Mouse (Mus musculus): ENCODE results near the gene Osgin1.
A peak's percentile ranks its signal among the peaks of the same experiment; 100 is the strongest.

Gene Osgin1

DNA sequence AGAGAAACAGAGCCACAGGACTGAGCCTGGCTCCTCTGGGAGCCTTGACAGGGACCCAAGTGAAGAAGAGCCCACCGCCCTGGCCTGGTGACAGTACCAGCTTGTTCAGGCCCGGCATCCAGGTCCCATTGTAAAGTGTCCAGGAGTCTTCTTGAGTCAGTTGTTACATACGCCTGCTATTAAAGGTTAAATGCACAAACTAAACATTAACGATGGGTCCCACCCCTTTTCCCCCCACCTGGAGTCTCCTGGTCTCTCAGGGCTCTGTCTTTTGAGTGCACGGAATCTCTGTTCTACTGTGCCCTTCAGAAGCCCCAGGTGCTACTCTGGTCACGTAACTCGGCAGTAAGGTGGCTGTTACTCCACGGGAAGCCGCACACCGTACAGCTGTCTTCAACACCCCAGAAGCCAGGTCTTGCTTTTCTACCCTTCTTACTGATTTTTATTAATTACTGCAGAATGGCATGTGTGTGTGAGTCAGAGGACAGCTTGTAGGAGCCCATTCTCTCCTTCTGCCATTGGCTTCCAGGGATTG lies 9.7 kb upstream of the Osgin1 start:
- DNase-seq (ENCODE audit: low spot score): no peak

DNA sequence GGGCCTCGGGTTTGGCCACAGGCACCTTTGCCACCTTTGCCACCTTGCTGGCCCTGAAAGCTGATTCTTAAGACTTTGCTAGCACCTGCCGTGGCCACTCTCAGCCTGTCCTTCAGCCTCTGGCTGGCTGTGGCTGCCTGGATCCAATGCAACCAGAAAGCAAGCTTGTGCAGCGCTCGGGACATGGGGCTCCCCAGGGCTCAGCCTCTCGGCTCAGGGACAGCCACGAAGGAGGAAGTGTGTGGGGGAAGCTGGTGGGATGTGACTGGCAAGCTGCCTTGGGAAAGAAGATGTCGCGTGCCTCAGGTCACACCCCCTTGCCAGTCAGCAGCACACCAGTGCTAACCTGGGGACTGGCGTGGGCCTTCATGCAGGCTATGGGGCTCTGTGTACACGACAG lies 9.2 kb upstream of the Osgin1 start:
- DNase-seq (ENCODE audit: low spot score): no peak

DNA sequence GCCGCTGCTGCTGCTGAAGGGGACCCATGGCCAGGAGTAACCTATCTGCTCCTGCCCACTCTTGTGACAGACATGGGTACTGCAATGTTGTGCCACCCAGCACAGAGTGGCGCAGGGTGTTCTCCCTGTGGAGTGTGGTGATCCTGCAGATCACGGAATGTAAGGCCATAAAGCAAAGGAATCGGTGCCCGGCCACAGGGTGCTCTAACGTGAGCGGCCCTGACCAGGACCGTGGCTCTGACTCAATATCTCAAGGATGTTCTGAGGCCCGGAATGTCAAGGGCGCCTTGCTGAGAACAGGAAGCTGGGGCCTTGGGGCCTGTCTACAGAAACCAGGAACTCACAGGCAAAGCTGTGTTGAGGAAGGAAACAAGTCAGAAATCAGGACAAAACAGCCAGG lies 8.4 kb upstream of the Osgin1 start:
- DNase-seq (ENCODE audit: low spot score): no peak

DNA sequence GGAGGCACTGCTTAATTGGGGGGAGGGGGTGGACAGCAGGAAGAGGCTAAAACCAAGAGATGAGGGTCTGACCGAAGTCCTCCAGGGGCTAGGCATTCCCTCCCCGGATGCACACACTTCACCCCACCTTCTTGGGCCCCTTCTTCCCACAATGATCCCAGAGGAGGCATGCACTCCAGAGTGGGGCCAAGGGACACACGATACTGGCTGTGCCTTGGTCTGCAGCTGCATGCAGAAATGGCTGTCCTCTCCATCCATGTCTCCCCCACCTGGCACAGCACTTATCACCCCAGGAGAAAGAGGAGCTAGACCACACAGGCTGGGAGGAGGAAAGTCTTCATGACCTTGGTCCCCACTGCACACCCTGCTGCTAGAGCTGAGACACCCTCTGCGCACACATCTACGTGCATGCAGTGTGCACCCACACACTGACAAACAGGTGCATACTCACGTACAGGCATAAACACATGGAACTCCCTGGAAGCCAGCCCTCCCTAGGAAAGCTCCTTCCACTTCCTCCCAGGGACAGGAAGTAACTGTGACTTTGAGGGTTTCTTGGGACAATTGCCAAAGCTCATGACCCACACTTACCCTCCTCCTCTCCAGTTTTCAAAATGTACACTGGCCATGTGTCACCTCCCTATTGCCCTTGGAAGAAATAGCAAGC lies 7.7 kb upstream of the Osgin1 start:
- no peak for DNase-seq (ENCODE audit: low spot score)

DNA sequence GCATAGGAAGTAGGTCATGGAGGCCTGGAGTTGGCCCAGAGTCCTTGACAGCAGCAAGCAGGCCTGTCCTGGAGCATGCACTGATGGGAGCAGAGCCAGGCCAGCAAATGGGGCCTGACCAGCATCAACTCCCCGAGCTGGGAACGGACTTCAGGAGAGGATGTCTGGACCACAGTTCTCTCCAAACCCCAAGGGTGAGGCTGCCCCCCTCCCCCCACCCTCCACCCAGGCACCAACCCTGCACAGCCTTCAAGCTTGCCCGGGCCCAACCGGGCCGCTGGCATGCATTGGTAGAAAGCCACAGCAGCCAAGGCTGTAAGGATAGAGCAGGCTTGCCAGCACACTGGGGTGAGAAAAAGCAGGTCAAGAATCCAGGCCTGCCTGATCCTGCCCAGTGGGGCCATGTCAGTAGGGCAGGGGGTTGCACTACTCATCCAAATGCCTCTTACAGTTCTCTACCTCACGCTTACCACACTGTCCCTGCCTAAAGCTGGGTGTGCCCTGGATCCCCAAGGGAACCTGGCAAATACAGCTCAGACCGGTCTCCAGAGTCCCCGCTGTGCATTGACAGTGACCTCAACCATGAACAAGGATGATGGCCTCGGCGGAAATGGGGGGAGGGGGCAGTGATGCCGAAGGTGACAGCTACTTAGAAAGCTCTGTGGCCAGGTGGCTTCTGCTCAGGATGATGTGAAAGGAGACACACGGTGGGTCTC lies 6.1 kb upstream of the Osgin1 start:
- DNase-seq (ENCODE audit: low spot score): no peak

DNA sequence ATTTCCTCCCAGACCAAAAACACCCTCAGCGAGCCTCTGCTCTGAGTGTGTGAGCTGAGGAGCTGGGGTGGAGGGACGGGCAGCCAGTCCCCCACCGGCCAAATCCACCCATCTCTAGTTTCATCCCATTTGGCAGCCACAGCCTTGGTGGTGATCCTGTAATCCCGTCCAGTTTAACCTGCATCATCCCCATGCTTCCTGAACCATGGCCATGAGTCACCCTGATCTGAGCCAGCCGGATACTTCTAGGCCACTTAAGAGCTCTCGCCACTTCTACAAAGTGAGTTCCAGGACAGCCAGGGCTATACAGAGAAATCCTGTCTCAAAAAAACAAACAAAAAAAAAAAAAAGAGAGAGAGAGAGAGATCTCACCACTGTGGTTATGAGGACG lies 5.6 kb upstream of the Osgin1 start:
- DNase-seq (ENCODE audit: low spot score): no peak

DNA sequence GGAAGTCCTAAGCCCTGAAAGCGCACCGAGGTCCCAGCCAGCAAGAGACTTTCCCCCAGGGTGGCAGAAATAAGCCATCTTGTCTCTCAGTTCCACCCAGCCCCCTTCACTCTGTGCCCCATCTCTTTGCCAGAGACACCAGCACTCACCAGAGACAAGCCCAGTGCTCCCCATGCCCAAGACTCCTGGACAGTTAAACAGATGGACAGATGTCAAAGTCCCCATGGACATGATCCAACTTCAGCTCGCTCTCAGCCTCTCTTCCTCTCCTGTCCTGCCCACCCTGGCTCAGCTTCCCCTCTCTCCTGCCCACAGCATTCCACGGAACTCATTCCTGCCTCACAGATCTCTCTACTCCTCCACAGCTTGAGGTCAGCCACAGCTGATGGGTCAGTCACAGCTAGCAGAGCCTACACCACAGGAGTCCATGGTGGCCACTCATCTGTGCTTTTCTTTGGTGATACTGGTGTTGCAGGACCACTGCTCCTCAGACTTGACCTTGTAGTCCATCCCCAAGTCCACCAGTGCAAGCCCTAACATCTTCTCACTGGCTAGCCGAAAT lies 5.1 kb upstream of the Osgin1 start:
- DNase-seq (ENCODE audit: low spot score): no peak

DNA sequence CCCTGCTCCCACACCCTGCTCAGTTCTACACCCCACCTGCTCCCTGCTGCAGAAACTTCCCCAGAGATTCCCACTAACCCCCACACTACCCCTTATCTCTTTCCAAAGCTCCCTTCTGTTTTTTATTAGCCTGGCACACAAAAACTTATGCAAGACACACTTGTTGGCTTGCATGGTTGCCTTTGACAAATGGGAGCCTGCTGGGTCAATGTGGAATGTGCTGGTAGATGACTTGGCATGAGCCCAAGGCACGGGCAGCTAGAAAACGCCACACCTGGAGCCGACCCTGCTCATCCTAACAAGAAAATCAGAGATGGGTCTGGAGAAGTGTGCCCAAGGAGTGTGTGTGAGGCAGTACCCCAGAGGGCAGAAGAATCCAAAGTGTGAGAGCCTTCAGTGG lies 4.4 kb upstream of the Osgin1 start:
- DNase-seq (ENCODE audit: low spot score): no peak

DNA sequence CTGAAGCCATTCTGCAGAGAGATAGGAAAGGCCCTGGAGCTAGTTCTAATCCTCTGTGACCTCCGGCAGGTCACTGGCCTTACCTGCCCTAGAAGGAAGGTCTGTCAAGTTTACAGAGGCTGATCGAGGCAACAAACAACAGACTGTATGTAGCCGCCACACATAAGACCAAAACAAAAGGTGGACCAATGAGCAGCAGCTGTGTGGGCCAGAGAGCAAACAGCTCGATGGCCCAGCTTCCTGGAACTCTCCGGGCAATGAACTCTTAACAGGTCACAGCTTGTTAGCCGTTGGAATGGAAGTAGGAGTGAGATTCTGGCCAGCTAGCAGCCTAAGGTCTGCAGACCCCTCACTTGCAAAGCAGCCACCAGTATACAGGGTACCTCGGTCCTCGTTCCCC lies 3.7 kb upstream of the Osgin1 start:
- no peak for DNase-seq (ENCODE audit: low spot score)

DNA sequence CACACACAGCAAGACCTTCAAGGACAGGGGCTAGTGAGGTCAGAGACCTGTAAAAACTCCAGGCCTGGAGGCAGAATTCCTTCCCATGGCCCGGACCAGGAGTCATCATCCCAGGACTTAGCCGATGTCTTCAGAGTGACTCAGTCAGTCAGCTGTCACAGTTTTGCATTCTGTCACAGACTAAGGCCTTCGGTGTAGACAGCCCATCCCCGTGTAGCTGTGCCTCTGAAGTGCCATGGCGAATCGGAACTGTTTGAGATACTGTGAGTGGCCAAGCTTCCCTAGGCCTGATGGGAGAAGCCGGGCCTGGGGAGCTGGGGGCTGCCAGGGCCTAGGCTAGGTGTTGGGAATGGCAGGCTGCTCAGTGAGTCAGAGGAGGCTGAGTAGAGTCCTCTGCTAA lies 3.2 kb upstream of the Osgin1 start:
- no peak for DNase-seq (ENCODE audit: low spot score)

DNA sequence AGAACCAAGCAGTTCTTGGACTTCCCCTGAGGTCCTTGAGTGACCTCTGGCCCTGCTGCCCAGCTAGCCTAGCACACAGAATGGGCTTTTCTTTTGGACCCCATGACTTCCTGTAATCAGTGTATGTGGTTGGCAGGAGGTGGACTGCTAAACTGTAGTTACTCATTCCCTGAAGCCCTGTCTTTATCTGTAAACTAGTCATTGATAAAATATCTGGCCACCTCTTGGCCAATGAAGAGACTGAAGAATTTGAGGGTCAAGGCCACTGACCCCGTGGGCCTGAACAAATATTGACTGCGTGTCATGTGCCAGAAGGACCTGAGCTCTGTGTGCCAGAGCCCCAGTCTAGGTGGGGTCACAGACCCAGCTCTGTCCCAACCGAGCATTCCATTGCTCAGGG lies 1.6 kb upstream of the Osgin1 start:
- DNase-seq (ENCODE audit: low spot score): no peak

DNA sequence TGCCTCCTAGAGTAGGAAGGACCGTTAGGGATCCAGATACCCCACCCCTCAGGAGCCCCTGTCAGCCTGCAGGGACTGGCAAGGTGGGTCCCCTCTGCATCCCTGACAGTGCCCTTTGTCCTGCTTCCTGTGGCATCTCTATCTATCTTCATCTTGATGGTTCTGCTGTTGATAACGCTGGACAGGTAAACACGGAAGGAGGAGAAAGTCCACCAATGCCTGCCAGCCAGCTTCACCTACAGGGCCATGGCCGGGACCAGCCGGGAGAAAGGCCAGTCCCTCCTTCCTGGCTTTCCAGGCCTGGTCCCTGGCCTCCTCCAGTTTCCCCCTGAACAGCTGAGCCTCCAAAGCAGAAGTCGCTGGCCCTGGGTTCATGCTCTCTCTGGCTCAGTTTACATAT lies 645 bp downstream of the Osgin1 start:
- DNase-seq (ENCODE audit: low spot score): no peak

DNA sequence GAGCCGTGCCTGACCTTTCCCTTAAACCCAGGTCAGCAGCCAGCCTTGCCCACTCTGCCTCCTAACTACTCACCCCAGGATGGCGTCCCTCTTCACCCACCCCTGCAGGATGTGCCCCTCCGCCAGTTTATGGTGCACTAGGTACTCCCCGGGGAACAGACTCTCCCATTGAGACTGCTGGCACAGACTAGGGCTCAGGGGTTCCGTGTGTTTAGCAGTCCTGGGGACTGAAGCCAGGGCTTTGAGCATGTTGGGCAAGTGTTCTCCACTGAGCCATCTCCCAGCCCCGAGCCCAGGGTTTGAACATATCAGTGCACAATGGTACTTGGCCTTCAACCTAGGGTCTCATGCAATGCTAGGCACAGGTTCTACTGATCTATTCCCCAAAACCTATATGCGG lies 1.6 kb downstream of the Osgin1 start:
- no peak for DNase-seq (ENCODE audit: low spot score)

DNA sequence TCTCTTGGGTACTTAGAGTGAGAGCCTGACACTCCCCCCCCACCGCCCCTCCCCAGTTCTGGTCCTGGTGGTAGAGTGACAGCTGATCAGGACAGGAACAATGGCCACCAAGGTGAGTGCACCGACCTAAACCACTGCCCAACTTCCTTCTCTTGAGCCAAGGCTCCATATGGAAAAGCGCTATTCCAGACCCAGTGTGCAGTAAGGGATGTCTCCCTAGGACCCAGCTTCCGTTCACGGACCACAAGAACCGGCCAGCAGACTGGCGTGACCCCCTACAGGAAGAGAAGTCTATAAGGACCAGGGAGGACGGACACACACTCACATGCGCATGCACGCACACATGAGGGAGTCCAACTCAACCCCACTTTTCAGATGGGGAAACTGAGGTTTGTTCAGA lies 2.4 kb downstream of the Osgin1 start:
- no peak for DNase-seq (ENCODE audit: low spot score)

DNA sequence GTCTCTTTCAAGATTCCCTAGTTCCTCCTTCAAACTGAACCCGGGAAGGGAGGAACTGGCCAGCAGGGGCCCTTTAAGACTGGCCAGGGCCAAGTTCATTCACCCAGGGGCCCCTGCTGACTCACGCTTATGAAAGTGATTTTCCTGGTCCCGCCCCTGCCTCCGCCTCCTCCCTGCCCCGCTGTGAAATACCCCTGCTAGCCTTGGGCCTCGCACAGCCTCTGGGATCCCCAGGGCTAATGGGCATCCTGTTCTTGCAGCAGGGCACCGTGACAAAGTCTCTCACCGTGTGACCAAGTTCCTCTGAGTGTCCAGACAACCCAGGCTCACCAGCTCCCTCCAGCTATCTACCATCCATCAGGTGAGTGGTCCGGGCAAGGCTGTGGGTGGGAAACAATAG lies 3.0 kb downstream of the Osgin1 start:
- DNase-seq (ENCODE audit: low spot score): peak; percentile 67

DNA sequence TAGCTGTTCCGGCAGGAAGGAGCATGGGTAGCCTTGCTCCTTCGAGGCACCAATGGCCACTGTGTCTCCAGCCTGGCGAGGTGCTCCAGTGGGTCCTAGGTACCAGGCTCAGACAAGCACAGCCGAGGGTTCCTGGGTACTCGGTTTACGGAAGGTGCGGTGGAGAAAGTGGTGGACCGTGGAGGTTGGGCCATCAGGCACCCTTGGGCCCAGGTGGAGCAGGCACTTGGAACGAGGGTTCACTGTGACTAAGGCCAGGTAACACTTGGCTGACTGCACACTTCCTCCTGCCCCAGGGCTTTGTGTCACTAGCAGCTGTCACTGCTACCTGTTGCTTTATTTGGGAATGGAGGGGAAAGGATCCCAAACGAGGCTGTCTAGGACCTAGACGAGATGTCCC lies 3.6 kb downstream of the Osgin1 start:
- no peak for DNase-seq (ENCODE audit: low spot score)

DNA sequence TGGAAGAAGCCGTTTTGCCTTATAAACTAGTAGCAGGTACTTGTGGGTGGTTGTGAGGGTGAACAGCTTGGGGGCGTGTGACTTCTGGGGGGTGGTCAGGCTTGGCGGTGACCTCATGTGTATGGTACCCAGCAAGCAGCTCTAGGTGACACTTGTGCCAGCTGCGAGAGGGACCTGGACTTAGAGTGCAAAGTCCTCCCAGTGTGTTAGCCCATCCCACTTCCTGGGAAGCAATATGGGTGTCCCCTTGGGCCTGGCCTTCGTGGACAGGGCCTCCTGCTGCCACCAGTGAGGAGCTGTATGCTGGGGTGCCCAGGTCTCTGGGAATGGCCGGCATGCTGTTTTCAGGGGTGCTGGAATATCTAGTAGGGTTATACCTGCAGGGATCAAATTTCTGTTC lies 5.0 kb downstream of the Osgin1 start:
- no peak for DNase-seq (ENCODE audit: low spot score)

DNA sequence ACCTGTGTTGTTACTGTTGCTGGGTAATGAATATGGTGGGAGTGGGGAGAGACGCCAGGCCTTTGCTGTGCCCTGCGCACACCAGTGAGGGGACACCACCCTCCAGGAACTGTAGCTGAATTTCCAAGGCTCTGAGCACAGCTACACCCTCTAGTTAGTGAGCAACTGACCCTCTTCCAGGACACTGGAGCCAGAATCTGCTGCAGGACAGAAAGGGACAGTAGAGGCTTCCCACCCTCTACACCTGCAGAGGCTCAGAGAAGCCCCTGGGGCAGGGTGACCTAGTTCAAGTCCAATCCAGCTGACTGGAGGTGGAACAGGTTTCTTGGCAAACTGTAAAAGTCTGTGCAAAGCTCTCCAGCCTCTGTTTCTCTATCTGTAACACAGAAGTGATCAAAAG lies 5.5 kb downstream of the Osgin1 start:
- DNase-seq (ENCODE audit: low spot score): no peak

DNA sequence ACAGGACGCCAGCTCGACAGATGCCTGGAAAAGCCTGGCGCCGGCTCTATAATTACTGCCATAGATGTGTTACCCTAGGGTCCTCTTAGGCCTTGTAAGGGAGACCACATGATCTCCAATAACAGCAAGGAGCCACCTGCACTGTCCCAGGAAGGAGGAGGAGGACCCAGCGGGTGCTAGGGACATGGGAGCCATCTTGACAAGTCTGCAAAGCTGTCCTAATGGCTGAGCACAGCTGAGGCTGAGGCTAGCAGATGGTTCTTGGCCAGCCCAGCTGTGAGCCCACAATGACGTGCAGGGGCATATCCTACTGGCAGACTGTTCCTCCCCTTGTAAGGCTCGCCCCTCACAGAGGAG lies 5.9 kb downstream of the Osgin1 start:
- no peak for DNase-seq (ENCODE audit: low spot score)

DNA sequence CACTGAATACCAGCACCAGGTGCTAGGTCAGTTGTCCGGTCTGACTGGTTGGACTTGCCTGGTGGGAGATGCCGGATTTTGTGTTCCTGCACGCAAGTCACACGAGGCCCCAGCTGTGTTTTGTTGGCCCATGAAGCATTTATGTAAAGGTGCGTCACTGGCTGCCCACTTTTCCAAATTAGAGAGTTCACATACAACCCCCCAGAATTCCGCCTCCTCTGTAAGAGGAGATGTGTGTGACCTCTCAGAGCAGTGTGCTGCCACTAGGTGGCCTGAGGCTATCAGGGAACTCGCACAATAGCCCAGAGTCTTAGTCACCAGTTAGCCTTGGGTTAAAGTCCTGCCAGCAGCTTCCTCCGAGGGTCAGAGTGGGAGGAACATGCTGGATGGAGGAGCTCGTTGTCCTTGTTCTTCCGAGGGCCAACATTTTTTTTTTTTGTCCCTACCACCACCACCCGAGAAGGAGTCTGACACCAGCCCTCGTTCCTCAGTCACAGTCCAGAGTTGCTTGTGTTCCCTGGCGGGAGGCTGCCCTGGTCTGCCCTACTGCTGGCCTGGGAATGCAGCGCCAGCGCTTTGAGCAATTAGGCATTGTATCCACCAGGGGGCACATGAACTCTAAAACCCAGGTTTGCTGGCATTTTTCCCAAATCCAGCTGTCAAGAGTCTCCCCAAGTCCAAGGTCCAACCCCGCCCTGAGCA lies 6.5 kb downstream of the Osgin1 start:
- no peak for DNase-seq (ENCODE audit: low spot score)

DNA sequence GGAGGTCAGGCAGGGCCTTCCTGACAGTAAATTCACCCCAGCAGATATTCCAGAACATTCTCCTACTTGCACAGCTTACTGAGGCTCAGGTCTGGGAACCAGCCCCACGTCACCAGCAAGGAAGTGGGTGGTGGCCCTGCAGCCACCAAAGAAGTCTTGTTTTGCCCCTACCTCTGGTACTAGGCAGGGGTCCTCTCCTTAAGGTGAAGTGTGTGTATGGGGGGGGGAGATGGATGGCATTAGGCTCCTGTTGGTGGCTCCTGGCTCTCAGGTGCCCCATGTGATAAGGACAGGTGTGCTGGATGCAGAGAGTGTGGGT lies 7.0 kb downstream of the Osgin1 start:
- DNase-seq (ENCODE audit: low spot score): no peak

DNA sequence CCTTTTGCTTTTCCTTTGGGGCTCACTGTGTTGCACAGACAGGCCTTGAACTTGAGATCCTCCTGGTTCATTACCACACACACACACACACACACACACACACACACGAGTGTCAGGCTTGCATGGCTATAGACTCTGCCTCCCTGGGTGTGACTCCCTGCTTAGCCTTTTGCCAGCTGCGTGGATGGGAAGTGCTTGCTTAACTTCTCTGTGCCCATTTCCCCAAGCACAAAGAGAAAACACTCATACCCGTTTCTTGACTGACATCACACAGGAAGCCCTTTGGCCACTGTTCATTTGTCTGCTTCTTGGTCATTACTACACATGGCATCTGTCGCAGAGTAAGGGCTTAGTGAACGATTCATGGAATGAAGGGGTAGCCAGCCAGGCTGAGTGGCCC lies 8.1 kb downstream of the Osgin1 start:
- no peak for DNase-seq (ENCODE audit: low spot score)

DNA sequence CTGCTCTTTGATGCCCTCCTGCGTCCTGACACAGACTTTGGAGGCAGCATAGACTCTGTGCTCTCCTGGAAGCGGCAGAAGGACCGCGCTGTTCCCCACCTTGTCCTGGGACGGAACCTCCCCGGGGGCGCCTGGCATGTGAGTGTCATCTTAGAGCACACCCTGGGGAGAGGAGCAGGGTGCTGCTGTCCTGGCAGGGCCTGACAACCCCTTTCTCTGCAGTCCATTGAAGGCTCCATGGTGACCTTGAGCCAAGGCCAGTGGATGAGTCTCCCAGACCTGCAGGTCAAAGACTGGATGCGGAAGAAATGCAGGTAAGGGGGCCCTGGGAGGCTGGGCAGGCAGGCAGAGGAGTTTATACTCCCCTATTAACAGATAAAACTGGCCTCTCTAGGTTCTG lies 9.0 kb downstream of the Osgin1 start:
- no peak for DNase-seq (ENCODE audit: low spot score)
